ENCODE assay signal across 18 mouse cellular contexts in genomic region chr3:156955094-156955493, GRCm38 (mm10).
A peak's percentile ranks its signal among the peaks of the same experiment; 100 is the strongest.
DNase-seq lines count a peak whose midpoint lies in the region; ATAC-seq and TF ChIP-seq lines count a peak whose summit lies in the region.
"Had no signal": no experiment of that assay in that cellular context is flagged by ENCODE, and none has a peak within 500 bp of the region (broad histone marks: within the 10 kb centered on the region; RNA-seq: fewer than 3 reads in every experiment).

No protein-coding gene starts in this region.

- H3K4me1 ChIP-seq in intestine, postnatal 0 days (replicated peaks; ENCODE audit: control insufficient read depth, insufficient read depth, low read length), result no peaks in the 10 kb centered on the region
- no peaks in the 10 kb centered on the region for H3K4me1 ChIP-seq in intestine, embryonic 15.5 days (replicated peaks)
- H3K4me1 ChIP-seq: embryonic facial prominence, embryonic 10.5 days; embryonic facial prominence, embryonic 12.5 days; forebrain, embryonic 13.5 days had no signal

- 81% methylated on average over 4 of the region's 4 CpGs for WGBS in intestine, postnatal 0 days
- 81% methylated on average over 4 of the region's 4 CpGs for WGBS in intestine, embryonic 15.5 days

- no peaks in the 10 kb centered on the region for H3K36me3 ChIP-seq in intestine, postnatal 0 days (ENCODE audit: control insufficient read depth, insufficient read depth)
- no peaks in the 10 kb centered on the region for H3K36me3 ChIP-seq in intestine, embryonic 15.5 days
- H3K36me3 ChIP-seq: embryonic facial prominence, embryonic 10.5 days; embryonic facial prominence, embryonic 12.5 days; forebrain, embryonic 15.5 days had no signal

- H3K9me3 ChIP-seq in intestine, postnatal 0 days (ENCODE audit: control insufficient read depth), result no peaks in the 10 kb centered on the region
- H3K9me3 ChIP-seq in intestine, embryonic 15.5 days, result no peaks in the 10 kb centered on the region
- H3K9me3 ChIP-seq: embryonic facial prominence, embryonic 10.5 days; embryonic facial prominence, embryonic 12.5 days; forebrain, embryonic 13.5 days; forebrain, embryonic 15.5 days had no signal

- DNase-seq in cerebellum, adult 18-20 months, result peak; percentile 39 to 55
- DNase-seq in cerebellum, adult 11-12 months, result no peak
- peak; percentile 51 for DNase-seq in cerebellum, adult 9-11 months
- DNase-seq in cerebellum, postnatal 4 days (ENCODE audit: low spot score in 2 of 2), result no peak
- peak; percentile 50 for DNase-seq in brain, adult 2 months (ENCODE audit: low read depth, low spot score)
- DNase-seq: adrenal gland, adult 2 months; adrenal gland, postnatal 10 days; adrenal gland, postnatal 25 days; cerebellum, adult 11 months; cerebellum, postnatal 14 days; forebrain, postnatal 0 days had no signal

- H3K27me3 ChIP-seq in intestine, postnatal 0 days (replicated peaks; ENCODE audit: control insufficient read depth, insufficient read depth, low read length), result no peaks in the 10 kb centered on the region
- no peaks in the 10 kb centered on the region for H3K27me3 ChIP-seq in intestine, embryonic 15.5 days (replicated peaks)
- H3K27me3 ChIP-seq: embryonic facial prominence, embryonic 12.5 days; forebrain, embryonic 13.5 days; forebrain, embryonic 15.5 days had no signal

- ATAC-seq in intestine, postnatal 0 days, result no peak
- ATAC-seq in intestine, embryonic 15.5 days, result no peak
- no peak for ATAC-seq in inflammation-experienced regulatory T-cells, adult 6 months
- ATAC-seq: forebrain, embryonic 13.5 days; forebrain, embryonic 15.5 days; forebrain, postnatal 0 days had no signal

- TF ChIP-seq CTCF in intestine, postnatal 0 days (IDR thresholded peaks at IDR 0.05; ENCODE audit: low read depth), result 0 out of 2 replicates have a peak, but pooled peaks have one; percentile 13

- no peak overlapping the region for H3K27ac ChIP-seq in intestine, postnatal 0 days (ENCODE audit: low read depth, low read length)
- no peak overlapping the region for H3K27ac ChIP-seq in intestine, embryonic 15.5 days
- H3K27ac ChIP-seq: embryonic facial prominence, embryonic 10.5 days; embryonic facial prominence, embryonic 12.5 days; forebrain, embryonic 13.5 days; forebrain, embryonic 15.5 days had no signal

- H3K4me3 ChIP-seq in intestine, postnatal 0 days (ENCODE audit: low read depth, low read length), result no peak overlapping the region
- no peak overlapping the region for H3K4me3 ChIP-seq in intestine, embryonic 15.5 days (replicated peaks)
- H3K4me3 ChIP-seq: embryonic facial prominence, embryonic 10.5 days; embryonic facial prominence, embryonic 12.5 days; forebrain, embryonic 13.5 days; forebrain, embryonic 15.5 days had no signal

- H3K9ac ChIP-seq in intestine, postnatal 0 days (ENCODE audit: low read depth, low read length), result no peak overlapping the region
- H3K9ac ChIP-seq in intestine, embryonic 15.5 days, result no peak overlapping the region
- H3K9ac ChIP-seq: embryonic facial prominence, embryonic 12.5 days; forebrain, embryonic 13.5 days; forebrain, embryonic 15.5 days; forebrain, postnatal 0 days had no signal

- H3K4me2 ChIP-seq in intestine, postnatal 0 days (replicated peaks; ENCODE audit: low read depth), result no peak overlapping the region
- H3K4me2 ChIP-seq in intestine, embryonic 15.5 days (replicated peaks), result no peak overlapping the region
- H3K4me2 ChIP-seq: embryonic facial prominence, embryonic 12.5 days; forebrain, embryonic 13.5 days; forebrain, embryonic 15.5 days had no signal

Comparison
In these comparisons a context has a peak if more than half of its experiments do, and no peak if none do; other contexts are left out.
1. DNase-seq: peak in cerebellum, adult 18-20 months (2 of 2), cerebellum, adult 9-11 months (single experiment) and brain, adult 2 months (single experiment); none in cerebellum, adult 11-12 months (single experiment) and cerebellum, postnatal 4 days (0 of 2).